Mouse (Mus musculus) CH12.LX (cell line): Measurements from ENCODE around the gene Gm17949.

ENCODE experiments used
- CHD2 ChIP-seq: IDR thresholded peaks from 2 replicates; pipeline ENCODE4 v1.6.1; 2011; ENCODE audit warnings: low read length, improper control_type of control experiment
- EP300 ChIP-seq: IDR thresholded peaks from 2 replicates; pipeline ENCODE4 v1.6.1; 2011; ENCODE audit warnings: low read length, improper control_type of control experiment
- ETS1 ChIP-seq: conservative IDR thresholded peaks from 2 replicates; pipeline ENCODE4 v1.6.1; 2012; ENCODE audit warnings: low read depth, mild to moderate bottlenecking, inconsistent platforms, low read length, improper control_type of control experiment, moderate library complexity
- HCFC1 ChIP-seq: IDR thresholded peaks from 2 replicates; pipeline ENCODE4 v1.6.1; 2012; ENCODE audit warnings: low read depth, mild to moderate bottlenecking, inconsistent platforms, low read length, improper control_type of control experiment

DNA sequence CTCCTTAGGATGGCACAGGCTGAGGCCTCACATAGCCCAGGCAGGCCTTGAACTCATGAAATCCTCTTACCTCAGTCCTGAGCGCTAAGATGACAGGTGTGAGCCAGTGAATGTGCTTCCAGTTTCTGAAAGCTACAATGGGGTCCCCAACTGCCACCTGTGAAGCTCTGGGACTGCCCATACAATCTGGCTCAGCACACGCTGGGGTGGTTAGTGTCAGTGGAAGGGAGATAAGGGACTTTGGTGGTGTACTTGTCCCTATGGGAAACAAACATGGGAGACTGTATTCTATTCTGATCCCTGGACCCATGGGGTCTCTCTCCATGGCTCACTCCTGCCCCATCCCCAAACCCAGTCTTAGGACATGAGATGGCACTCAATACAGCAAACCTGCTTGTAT lies 8.4 kb downstream of the Gm17949 start:
- no peak for TF ChIP-seq HCFC1
- no peak for TF ChIP-seq CHD2
- no peak for TF ChIP-seq ETS1
- no peak for TF ChIP-seq EP300
